Mouse (Mus musculus) heart, embryonic 11.5 days (tissue): ENCODE results near the gene Hapln4. TPM values are rescaled to one million over a fixed set of nuclear protein-coding genes. Genes with fewer than 3 reads are reported as not detected.

ENCODE experiments used
- ATAC-seq: fragments of 200-750 bp; cut with Nextera tagmentation; replicated peaks from 2 replicates; pipeline ENCODE4 v1.8.0; 2017; ENCODE audit warnings: moderate library complexity; ENCODE audit not compliant: insufficient number of reproducible peaks, low FRiP score, low TSS enrichment
- H3K27ac ChIP-seq: fragments of 300-500 bp; sonication (generic); 2 replicates; pipeline ENCODE4 v1.5.1; 2014; ENCODE audit warnings: mild to moderate bottlenecking, low read depth, low read length
- H3K27me3 ChIP-seq: fragments of 300-500 bp; sonication (generic); 2 replicates; pipeline ENCODE4 v1.6.1; 2014; ENCODE audit warnings: mild to moderate bottlenecking, low read length, mixed read lengths; ENCODE audit not compliant: control insufficient read depth, insufficient read depth
- H3K36me3 ChIP-seq: fragments of 300-500 bp; sonication (generic); 2 replicates; pipeline ENCODE4 v1.6.1; 2014; ENCODE audit warnings: mild to moderate bottlenecking, low read length, moderate library complexity, mixed read lengths; ENCODE audit not compliant: control insufficient read depth, insufficient read depth
- H3K4me1 ChIP-seq: fragments of 300-500 bp; sonication (generic); 2 replicates; pipeline ENCODE4 v1.6.1; 2014; ENCODE audit warnings: low read length; ENCODE audit not compliant: control insufficient read depth, insufficient read depth
- H3K4me2 ChIP-seq: fragments of 300-500 bp; sonication (generic); 2 replicates; pipeline ENCODE4 v1.6.1; 2014; ENCODE audit warnings: mild to moderate bottlenecking, moderate library complexity
- H3K4me3 ChIP-seq: fragments of 300-500 bp; sonication (generic); 2 replicates; pipeline ENCODE4 v1.5.1; 2014; ENCODE audit warnings: low read depth, low read length
- H3K9ac ChIP-seq: fragments of 300-500 bp; sonication (generic); 2 replicates; pipeline ENCODE4 v1.6.1; 2014; ENCODE audit warnings: mild to moderate bottlenecking, low read depth, low read length, moderate library complexity
- H3K9me3 ChIP-seq: fragments of 300-500 bp; sonication (generic); replicated peaks from 2 replicates; pipeline ENCODE4 v1.6.1; 2016; ENCODE audit warnings: low read length; ENCODE audit not compliant: control insufficient read depth
- WGBS: fragments of 180-500 bp; shearing (Covaris S2); extraction: QIAGEN DNeasy Blood & Tissue Kit; methylation state at CpG from one replicate; pipeline ENCODE4 v1.1.7; 2014; ENCODE audit not compliant: insufficient replicate concordance; 5-methylcytosine and 5-hydroxymethylcytosine counted together
- polyA plus RNA-seq: library from polyadenylated mRNA; unstranded; fragments of >200 nt; fragmentation: Nextera tagmentation; extraction: Ambion mirVana; gene quantifications from 2 replicates; pipeline ENCODE4 v1.2.1, GENCODE M21; 2014

Gene Hapln4
- polyA plus RNA-seq, 1 experiment from 2014 or later: 0.31 TPM

DNA sequence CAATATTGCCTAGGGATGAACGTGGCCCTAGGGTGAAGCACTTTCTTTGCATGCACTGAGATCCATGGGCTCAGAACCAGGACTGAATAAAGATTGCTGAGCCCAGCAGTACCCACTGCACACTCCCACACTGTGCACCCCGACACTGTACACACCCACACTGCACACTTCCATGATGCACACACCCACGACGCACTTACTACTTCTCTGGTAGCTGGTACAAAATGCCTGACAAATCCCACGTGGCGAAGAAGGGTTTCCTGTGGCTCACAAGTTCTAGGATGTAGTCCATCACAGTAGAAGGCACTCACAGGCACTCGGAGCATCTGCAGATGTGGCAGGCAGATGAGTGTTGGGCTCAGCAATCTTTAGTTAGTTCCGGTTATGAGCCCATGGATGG lies 41.7 kb downstream of the Hapln4 start:
- H3K4me1 ChIP-seq: no peaks in the 10 kb centered on the region
- peaks cover 33% of the 10 kb centered on the region for H3K27me3 ChIP-seq
- ATAC-seq: no peak
- no peak overlapping the region for H3K9ac ChIP-seq
- H3K36me3 ChIP-seq: no peaks in the 10 kb centered on the region
- WGBS: 53% methylated on average over 8 of the region's 8 CpGs
- no peak overlapping the region for H3K4me3 ChIP-seq
- H3K27ac ChIP-seq: no peak overlapping the region
- H3K4me2 ChIP-seq: no peak overlapping the region
- no peaks in the 10 kb centered on the region for H3K9me3 ChIP-seq

DNA sequence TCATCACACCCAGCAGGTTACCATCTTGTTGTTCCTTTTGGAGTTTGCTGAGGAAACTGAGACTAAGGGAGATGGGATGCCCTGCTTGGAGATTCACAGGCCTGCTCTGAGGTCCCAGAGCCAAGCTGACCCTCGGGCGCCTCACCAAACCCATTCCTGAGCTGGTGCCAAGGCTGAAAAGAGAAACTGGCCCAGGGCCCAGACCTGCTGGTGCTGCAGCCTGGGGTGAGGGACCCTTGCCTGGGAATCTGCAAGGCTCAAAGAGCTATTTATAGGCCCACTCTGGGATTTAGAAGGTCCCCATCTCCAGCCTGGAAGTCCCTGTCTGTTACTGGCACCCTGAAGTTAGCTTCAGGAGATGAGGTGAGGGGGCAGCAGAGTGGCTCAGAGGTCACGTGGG lies 45.2 kb downstream of the Hapln4 start:
- Histone ChIP-seq H3K27me3 (peaks cover 3% of the 10 kb centered on the region; the same call in 1 of the 2 replicates), H3K36me3 (peaks cover 2% of the 10 kb centered on the region; the same call in 1 of the 2 replicates), H3K9ac (no peak overlapping the region), H3K4me2 (no peak overlapping the region), H3K27ac (no peak overlapping the region), H3K9me3 (no peaks in the 10 kb centered on the region), H3K4me1 (peaks cover 5% of the 10 kb centered on the region; the same call in 1 of the 2 replicates), H3K4me3 (no peak overlapping the region)
- no peak for ATAC-seq
- 63% methylated on average over 3 of the region's 3 CpGs for WGBS

DNA sequence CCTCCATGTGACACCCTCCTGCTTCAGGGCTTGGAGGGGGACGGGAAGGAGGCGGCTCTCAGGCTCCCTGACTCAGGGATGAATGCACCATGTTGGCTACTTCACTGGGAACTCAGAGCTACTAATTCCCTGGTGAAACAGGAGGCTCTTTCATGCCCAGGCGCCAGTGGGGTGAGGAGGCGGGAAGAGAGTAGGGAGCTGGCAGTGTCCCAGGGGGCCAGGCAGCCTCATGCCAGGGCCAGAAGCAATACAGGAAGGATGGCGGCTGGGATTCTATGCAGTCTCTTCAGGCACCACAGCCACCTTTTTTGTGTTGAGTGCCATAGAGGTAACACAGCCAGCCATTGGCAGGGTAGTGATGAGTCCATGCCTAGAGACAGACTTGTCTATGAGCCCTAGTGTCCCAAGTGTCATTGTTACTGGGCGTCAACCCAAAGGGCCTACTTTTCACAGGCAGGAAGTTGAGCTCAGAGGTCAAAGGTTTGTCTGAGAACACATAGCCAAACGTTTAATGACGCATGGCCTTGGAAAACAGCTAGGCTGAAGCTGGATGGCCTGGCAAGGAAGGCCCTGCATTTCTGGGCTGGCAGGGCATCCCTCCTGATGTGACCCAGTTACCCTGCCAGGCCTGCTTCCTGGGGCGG lies 46.2 kb downstream of the Hapln4 start:
- Histone ChIP-seq H3K4me1 (peaks cover 5% of the 10 kb centered on the region; the same call in 1 of the 2 replicates), H3K27ac (no peak overlapping the region), H3K36me3 (peaks cover 4% of the 10 kb centered on the region), H3K27me3 (0 out of 2 replicates have a peak, but pooled peaks cover 3% of the 10 kb centered on the region), H3K4me3 (no peak overlapping the region), H3K9ac (no peak overlapping the region), H3K9me3 (no peaks in the 10 kb centered on the region), H3K4me2 (no peak overlapping the region)
- WGBS: 63% methylated on average over 9 of the region's 9 CpGs
- ATAC-seq: no peak

DNA sequence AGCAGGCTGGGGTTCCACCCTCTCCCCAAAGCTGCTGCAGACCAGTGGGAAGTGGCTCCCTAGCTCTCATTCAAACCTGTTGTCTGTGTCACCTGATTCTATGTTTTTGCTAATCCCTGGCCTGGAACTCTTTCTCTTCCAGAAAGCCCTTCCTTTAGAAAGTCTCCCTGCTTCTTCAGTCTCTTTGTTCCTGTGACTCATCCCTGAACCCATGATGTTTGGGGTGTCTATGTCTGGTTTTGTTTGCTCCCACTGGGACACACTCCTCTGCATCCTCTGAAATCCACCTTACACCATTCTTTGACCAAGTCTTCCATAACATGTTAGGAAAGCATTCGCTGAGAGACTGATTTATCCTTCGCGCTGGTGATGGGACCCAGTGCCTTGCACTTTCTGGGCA lies 46.8 kb downstream of the Hapln4 start:
- ATAC-seq: no peak
- Histone ChIP-seq H3K4me1 (peaks cover 5% of the 10 kb centered on the region; the same call in 1 of the 2 replicates), H3K4me3 (no peak overlapping the region), H3K9ac (no peak overlapping the region), H3K9me3 (no peaks in the 10 kb centered on the region), H3K27me3 (0 out of 2 replicates have a peak, but pooled peaks cover 1% of the 10 kb centered on the region), H3K4me2 (no peak overlapping the region), H3K27ac (no peak overlapping the region), H3K36me3 (peaks cover 10% of the 10 kb centered on the region)
- 80% methylated on average over 3 of the region's 3 CpGs for WGBS

DNA sequence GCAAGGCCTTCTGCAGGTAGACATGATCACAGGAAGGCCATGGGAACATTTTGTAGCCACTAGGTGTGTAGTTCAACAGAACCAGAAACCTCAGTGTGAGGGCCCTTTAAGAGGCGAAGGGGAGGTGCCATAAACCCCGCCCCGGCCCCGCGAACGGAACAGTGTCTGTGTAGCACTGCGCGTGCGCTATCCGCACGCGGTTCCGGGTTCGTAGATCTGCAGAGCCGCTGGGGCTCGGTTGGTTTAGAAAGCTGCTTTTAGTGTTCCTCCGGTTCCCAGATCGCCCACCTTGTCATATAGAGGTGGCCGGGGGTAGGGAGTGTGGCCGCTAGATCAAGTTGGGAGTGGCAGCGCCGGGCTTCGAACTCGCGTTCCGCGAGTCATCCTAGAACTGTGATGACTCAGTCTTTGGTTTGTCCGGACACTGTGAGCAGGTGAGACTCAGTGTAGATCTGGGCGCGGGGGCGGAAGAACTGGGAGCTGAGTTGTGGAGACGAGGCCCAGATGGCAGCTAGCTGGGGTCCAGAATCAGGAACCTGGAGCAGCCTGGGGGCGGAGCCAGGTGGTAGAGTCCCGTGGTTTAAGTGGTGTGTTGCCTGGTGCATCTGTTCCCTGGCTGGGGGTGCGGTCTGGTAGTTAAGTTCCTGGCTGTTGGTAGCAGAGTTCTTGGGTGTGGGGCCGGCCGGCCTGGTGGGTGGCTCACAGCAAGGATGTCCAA lies 48.1 kb downstream of the Hapln4 start, which contains the start of gene Nr2c2ap:
TSS of gene Nr2c2ap (plus strand) at position 168 of the 718 bp plus-strand sequence.
- H3K9me3 ChIP-seq: no peaks in the 10 kb centered on the region
- WGBS: 1% methylated on average over 37 of the region's 37 CpGs
- H3K4me2 ChIP-seq: peak within 1 kb of the TSS; percentile 88
- no peaks in the 10 kb centered on the region for H3K27me3 ChIP-seq
- peaks cover 5% of the 10 kb centered on the region; the same call in 1 of the 2 replicates for H3K4me1 ChIP-seq
- peaks cover 18% of the 10 kb centered on the region for H3K36me3 ChIP-seq
- ATAC-seq: peak; percentile 78
- H3K9ac ChIP-seq: peak within 1 kb of the TSS; percentile 85
- peak within 1 kb of the TSS; percentile 85 for H3K4me3 ChIP-seq
- H3K27ac ChIP-seq: no peak within 1 kb of the TSS; the same call in 1 of the 2 replicates

DNA sequence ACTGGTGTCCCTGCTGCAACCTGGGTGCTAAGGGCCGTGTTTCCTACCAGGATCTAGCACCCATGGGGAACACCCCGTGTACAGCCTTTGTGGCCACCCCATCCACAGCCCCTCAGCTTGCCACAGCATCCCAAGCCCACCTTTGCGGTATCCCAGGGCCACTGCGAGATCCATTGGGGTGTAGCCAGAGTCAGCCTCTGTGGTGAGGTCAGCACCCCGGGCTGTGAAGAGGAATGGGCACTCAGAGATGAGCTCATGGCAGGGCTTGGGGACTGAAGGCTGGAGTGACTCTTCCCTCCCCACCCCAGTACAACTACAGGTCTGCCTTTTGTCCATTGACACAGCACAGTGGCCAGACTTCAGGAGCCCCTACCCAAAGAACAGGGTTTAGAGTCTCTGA lies 50.8 kb downstream of the Hapln4 start:
- H3K27me3 ChIP-seq: no peaks in the 10 kb centered on the region
- H3K36me3 ChIP-seq: peaks cover 18% of the 10 kb centered on the region
- no peaks in the 10 kb centered on the region for H3K9me3 ChIP-seq
- H3K4me2 ChIP-seq: no peak overlapping the region
- no peak overlapping the region for H3K4me3 ChIP-seq
- ATAC-seq: no peak
- H3K4me1 ChIP-seq: peaks cover 10% of the 10 kb centered on the region
- WGBS: 90% methylated on average over 5 of the region's 5 CpGs
- H3K27ac ChIP-seq: no peak overlapping the region
- no peak overlapping the region for H3K9ac ChIP-seq

DNA sequence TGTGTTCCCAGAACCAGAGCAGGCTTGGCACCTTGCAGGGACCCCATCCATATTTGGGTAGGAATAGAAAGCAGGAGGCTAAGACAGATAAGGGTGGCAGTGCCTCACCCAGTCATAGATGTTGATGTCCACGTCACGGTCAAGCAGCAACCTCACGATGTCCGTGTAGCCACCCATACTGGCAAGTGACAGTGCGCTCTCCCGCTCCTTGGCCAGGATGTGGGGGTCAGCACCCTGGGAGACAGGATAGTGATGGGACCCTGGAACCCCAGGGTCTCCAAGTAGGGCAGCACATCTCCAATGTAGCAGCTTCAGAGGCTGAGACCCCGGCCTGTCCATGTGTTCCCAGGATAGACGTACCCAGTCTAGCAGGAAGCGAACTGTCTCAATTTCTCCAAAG lies 51.7 kb downstream of the Hapln4 start:
- Histone ChIP-seq H3K27ac (0 out of 2 replicates have a peak overlapping the region, but pooled peaks have one; percentile 35), H3K4me3 (no peak overlapping the region), H3K9ac (no peak overlapping the region), H3K9me3 (no peaks in the 10 kb centered on the region), H3K4me1 (peaks cover 10% of the 10 kb centered on the region), H3K4me2 (no peak overlapping the region), H3K27me3 (no peaks in the 10 kb centered on the region), H3K36me3 (peaks cover 18% of the 10 kb centered on the region)
- 73% methylated on average over 9 of the region's 9 CpGs for WGBS
- no peak for ATAC-seq

DNA sequence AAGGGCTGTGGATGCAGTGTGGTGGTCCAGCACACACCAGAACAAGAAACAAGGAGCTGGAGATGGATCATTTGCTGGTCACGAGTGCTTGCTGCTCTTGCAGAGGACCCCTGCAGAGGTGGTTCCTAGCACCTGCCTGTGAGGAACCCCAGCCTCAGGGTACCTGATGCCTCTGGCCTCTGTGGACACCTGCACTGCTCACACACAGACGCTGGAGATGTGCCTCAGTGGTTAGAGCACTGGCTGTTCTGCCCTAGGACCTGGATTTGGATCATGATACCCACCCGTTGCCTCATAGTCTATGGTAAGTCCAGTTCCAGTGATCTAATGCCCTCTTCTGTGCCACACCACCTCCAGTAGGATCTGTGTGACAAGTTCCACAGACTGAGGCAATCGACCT lies 53.3 kb downstream of the Hapln4 start:
- Histone ChIP-seq H3K36me3 (peaks cover 18% of the 10 kb centered on the region), H3K27me3 (no peaks in the 10 kb centered on the region), H3K4me2 (no peak overlapping the region), H3K9ac (0 out of 2 replicates have a peak overlapping the region, but pooled peaks have one; percentile 5), H3K4me1 (peaks cover 18% of the 10 kb centered on the region), H3K9me3 (no peaks in the 10 kb centered on the region), H3K4me3 (no peak overlapping the region), H3K27ac (no peak overlapping the region)
- WGBS: 88% methylated on average over 4 of the region's 4 CpGs
- ATAC-seq: no peak
